Mouse (Mus musculus) G1E (cell line): Measurements from ENCODE around the gene Nup107. TPM values are rescaled to one million over a fixed set of nuclear protein-coding genes. Genes with fewer than 3 reads are reported as not detected.

ENCODE experiments used
- ATAC-seq: 2 replicates; pipeline ENCODE4 v1.8.0; 2016; ENCODE audit warnings: mild to moderate bottlenecking; ENCODE audit not compliant: insufficient number of reproducible peaks, poor library complexity, low FRiP score, severe bottlenecking; ENCODE audit errors: extremely low read depth
- DNase-seq: peaks from one replicate; pipeline ENCODE4 v3.0.0; 2012; ENCODE audit warnings: low spot score
- H3K27me3 ChIP-seq: 2 replicates; pipeline ENCODE4 v1.6.1; 2012; ENCODE audit warnings: mild to moderate bottlenecking, low read length, inconsistent platforms; ENCODE audit not compliant: insufficient read depth
- H3K36me3 ChIP-seq: replicated peaks from 2 replicates; pipeline ENCODE3; 2012; ENCODE audit warnings: mild to moderate bottlenecking, inconsistent platforms
- H3K4me1 ChIP-seq: 2 replicates; pipeline ENCODE4 v1.6.1; 2012; ENCODE audit warnings: low read depth, low read length, inconsistent platforms, mixed read lengths; ENCODE audit not compliant: insufficient read depth
- H3K4me3 ChIP-seq: 2 replicates; pipeline ENCODE4 v1.5.1; 2012; ENCODE audit warnings: low read depth, mild to moderate bottlenecking, inconsistent platforms, low read length, moderate library complexity, mixed read lengths
- H3K9me3 ChIP-seq: replicated peaks from 2 replicates; pipeline ENCODE4 v1.6.1; 2012; ENCODE audit warnings: inconsistent platforms
- CTCF ChIP-seq: IDR thresholded peaks from 2 replicates; pipeline ENCODE4 v1.5.1; 2012; ENCODE audit warnings: low read depth, low read length, inconsistent platforms, mixed read lengths
- GATA1 ChIP-seq: IDR thresholded peaks from 2 replicates; pipeline ENCODE4 v1.6.1; 2012; ENCODE audit warnings: borderline replicate concordance, low read length, inconsistent platforms, mixed read lengths
- GATA2 ChIP-seq: IDR thresholded peaks from 2 replicates; pipeline ENCODE4 v1.6.1; 2012; ENCODE audit warnings: low read depth, low read length, inconsistent platforms, borderline replicate concordance
- POLR2AphosphoS5 ChIP-seq: IDR thresholded peaks from 2 replicates; pipeline ENCODE4 v1.6.1; 2012; ENCODE audit warnings: low read depth, low read length, inconsistent platforms; ENCODE audit not compliant: insufficient replicate concordance
- TAL1 ChIP-seq: conservative IDR thresholded peaks from 2 replicates; pipeline ENCODE4 v1.6.1; 2012; ENCODE audit warnings: low read depth, low read length, inconsistent platforms, mixed read lengths
- polyA plus RNA-seq: library from polyadenylated mRNA; stranded (reverse); fragments of >175 nt; gene quantifications from 2 replicates; pipeline ENCODE4 v1.2.3, GENCODE M21; 2012
- total RNA-seq, 2 experiments: library from RNA; stranded (forward) in 1 of 2; stranded (reverse) in 1 of 2; fragments of 200-1000 nt in 1 of 2; fragments of >200 nt in 1 of 2; fragmentation: Nextera tagmentation in 1 of 2; gene quantifications; 2 replicates each; pipeline ENCODE4 v1.2.3; 2014 to 2017

Nup107 gene
- total and polyA plus RNA-seq, 3 experiments: 59.9 to 144 (median 130) TPM

DNA sequence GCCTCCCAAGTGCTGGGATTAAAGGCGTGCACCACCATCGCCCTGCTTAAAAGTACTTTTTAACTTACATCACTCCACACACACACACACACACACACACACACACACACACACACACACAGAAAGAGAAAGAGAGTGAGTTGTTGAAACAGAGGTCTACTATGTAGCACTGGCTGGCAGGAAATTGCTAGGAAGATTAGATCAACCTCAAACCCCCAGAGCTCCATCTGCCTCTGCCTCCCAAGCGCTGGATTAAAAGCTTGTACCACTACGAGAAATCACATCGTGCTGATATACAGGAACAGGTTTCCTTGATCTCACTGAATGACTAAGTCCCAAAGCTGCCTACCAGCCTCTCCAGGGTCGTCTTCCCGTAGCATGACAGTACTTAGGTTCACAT, 7.9 kb downstream of the Nup107 start:
- H3K4me3 ChIP-seq: no peak overlapping the region
- peaks cover 4% of the 10 kb centered on the region; the same call in 1 of the 2 replicates for H3K4me1 ChIP-seq
- ATAC-seq (no peak), DNase-seq (no peak)
- peaks cover 86% of the 10 kb centered on the region for H3K36me3 ChIP-seq
- TF ChIP-seq POLR2AphosphoS5: no peak
- TF ChIP-seq GATA2: no peak
- TF ChIP-seq TAL1: no peak
- no peak for TF ChIP-seq CTCF
- no peak for TF ChIP-seq GATA1
- H3K27me3 ChIP-seq: no peaks in the 10 kb centered on the region
- no peaks in the 10 kb centered on the region for H3K9me3 ChIP-seq

DNA sequence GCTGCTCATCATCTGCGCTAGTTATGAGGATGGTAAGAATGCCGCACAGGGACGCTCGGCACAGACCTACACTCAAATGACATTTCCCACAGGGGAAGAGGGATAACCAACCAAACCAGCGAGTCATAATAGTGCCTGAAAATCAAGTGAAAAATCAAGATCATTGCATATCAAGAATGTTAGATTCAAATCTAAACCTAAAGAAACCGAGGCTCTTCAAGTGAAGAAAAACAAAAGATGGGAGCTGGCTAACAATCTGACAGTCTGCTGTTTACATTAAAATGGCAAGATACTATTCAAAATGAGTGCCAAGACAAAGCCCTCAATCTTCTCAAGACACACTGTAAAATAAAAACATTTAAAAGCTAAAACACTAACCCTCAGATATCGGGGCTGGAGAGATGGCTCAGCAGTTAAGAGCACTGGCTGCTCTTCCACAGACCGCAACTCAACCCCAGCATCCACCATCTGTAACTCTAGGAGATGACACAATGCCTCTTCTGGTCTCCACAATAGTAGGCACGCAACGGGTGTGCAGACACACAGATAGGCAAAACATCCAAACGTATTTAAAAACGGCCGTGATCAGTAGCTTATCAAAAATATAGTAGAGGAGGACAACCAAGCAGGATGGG, 8.6 kb downstream of the Nup107 start:
- peaks cover 93% of the 10 kb centered on the region for H3K36me3 ChIP-seq

DNA sequence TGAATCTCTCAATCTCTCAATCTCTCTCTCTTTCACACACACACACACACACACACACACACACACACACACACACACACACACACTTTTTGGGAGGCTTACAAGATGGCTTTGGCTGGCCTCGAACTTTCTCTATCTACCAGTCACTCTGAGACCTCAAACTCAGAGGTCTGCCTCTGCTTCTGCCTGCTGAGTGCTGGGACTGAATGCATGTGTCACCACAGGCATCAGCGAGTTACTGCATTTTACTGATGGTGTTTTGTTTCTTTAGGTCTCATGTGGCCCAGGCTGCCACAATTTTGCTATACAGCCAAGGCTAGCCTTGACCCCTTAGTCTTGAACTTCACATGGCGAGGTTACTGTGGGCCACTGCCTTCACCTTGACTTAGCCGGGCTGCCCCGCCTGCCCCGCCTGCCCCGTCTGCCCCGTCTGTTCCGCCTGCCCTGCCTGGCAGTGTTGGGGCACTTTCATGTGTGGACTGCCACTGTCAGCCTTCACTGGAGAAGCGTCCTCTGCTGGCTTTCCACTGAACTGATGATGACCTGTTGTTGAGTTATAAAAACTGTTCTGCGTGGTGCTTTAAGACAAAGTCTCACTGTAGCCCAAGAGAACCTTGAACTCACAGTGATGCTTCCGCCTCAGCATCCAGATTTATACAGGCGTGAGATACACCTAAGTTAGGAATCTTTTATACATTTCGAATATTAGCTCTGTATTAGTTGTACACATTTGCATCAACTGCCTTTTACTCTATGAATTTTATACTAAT, 9.8 kb downstream of the Nup107 start:
- TF ChIP-seq CTCF: no peak
- TF ChIP-seq POLR2AphosphoS5: no peak
- TF ChIP-seq TAL1: no peak
- TF ChIP-seq GATA1: no peak
- TF ChIP-seq GATA2: no peak
- DNase-seq (no peak), ATAC-seq (no peak)
- no peaks in the 10 kb centered on the region for H3K27me3 ChIP-seq
- H3K36me3 ChIP-seq: peaks cover 96% of the 10 kb centered on the region
- H3K9me3 ChIP-seq: no peaks in the 10 kb centered on the region
- no peak overlapping the region for H3K4me3 ChIP-seq
- peaks cover 2% of the 10 kb centered on the region; the same call in 1 of the 2 replicates for H3K4me1 ChIP-seq

More for the DNA sequence above, 8.6 kb downstream of the Nup107 start:
- H3K4me3 ChIP-seq: no peak overlapping the region
- peaks cover 4% of the 10 kb centered on the region; the same call in 1 of the 2 replicates for H3K4me1 ChIP-seq
- no peaks in the 10 kb centered on the region for H3K9me3 ChIP-seq
- no peak for TF ChIP-seq TAL1
- no peak for TF ChIP-seq GATA1
- TF ChIP-seq POLR2AphosphoS5: no peak
- no peak for TF ChIP-seq GATA2
- TF ChIP-seq CTCF: no peak
- no peaks in the 10 kb centered on the region for H3K27me3 ChIP-seq
- ATAC-seq (no peak), DNase-seq (no peak)

DNA sequence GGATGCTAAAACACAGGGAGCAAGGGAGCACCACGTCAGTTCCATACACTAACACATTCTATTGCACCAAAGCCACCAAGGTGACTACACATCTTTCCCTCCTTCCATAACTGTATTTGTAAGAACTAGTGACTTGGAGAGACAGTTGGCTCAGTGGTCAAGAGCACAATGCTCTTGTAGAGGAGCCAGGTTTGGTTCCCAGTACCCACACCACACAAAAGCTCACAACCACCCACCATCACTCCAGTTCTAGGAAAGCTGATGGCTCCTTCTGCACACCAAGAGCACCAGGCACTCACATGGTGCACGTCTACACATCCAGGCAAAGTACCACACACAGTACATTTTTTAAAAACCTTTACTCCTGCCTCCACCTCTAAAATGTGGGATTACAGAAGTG, 10.4 kb downstream of the Nup107 start:
- Histone ChIP-seq H3K9me3 (no peaks in the 10 kb centered on the region), H3K36me3 (peaks cover 95% of the 10 kb centered on the region), H3K4me3 (no peak overlapping the region), H3K27me3 (no peaks in the 10 kb centered on the region), H3K4me1 (peaks cover 2% of the 10 kb centered on the region; the same call in 1 of the 2 replicates)
- no peak for TF ChIP-seq POLR2AphosphoS5
- no peak for TF ChIP-seq GATA2
- no peak for TF ChIP-seq CTCF
- TF ChIP-seq TAL1: no peak
- TF ChIP-seq GATA1: no peak
- ATAC-seq (no peak), DNase-seq (no peak)

DNA sequence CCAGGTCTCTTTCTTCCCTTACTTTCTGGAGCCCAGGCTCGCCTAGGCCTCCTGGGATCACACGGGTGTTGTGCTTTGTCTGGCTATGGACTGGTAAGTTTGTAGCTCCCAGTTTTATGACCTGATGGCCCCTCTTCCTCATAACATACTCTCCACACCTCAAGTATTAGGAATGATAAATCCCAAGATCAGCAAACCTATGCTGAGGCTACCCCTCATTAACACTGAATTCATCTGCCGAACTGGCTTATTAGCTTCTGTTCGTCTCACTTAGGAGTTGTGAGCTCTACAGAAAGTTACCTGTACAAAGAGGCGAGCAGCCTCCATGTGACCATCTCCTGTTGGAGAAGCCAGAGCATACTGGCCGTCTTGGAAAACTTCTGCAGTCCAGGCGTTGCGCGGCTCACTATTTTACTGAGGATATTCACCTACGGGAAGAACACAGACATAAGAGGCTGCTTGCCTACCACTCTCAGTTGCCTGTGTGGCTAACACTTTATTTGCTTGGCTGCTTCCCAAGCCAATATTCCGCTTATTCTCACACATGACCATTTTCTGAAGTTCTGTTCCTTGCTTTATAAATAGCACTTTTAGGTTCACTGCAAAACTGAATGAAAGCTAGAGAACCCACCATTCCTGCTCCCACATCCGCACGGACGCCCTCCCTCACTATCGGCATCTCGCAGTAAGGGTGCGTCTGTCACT, 11.3 kb downstream of the Nup107 start:
- H3K9me3 ChIP-seq: no peaks in the 10 kb centered on the region
- no peak for ATAC-seq
- peaks cover 5% of the 10 kb centered on the region; the same call in 1 of the 2 replicates for H3K4me1 ChIP-seq
- H3K4me3 ChIP-seq: no peak overlapping the region
- peaks cover 95% of the 10 kb centered on the region for H3K36me3 ChIP-seq
- no peak for DNase-seq
- H3K27me3 ChIP-seq: no peaks in the 10 kb centered on the region
- no peak for TF ChIP-seq CTCF
- TF ChIP-seq GATA1: no peak
- TF ChIP-seq POLR2AphosphoS5: no peak
- TF ChIP-seq GATA2: no peak
- TF ChIP-seq TAL1: no peak

DNA sequence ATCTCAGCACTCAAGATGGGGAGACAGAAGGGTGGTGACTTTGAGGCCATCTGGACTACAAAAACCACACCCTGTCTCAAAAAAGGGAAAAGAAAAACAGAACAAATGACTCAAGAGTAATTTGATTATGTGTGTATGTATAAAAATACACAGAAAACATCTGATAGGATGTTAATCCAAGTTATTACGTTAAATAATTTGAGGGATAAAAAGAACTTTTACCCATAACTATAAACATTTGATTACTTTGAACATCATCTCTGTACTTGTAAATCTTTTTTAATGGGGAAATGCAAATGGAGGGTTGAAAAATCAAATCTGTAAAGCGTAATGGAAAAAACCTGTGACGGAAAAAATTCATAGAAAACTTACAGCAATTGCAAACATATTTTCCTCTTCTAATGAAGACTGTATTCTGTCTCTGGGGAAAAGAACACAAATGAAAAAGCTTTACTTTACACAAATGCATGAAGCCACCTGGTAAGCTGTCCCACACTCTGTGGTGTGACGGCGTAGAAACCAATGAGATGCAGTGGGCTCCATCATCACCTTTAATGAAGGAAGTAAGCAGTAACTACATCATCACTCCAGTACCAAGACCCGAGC, 12.1 kb downstream of the Nup107 start:
- ATAC-seq (no peak), DNase-seq (no peak)
- Histone ChIP-seq H3K4me3 (no peak overlapping the region), H3K4me1 (peaks cover 7% of the 10 kb centered on the region; the same call in 1 of the 2 replicates), H3K27me3 (no peaks in the 10 kb centered on the region), H3K36me3 (peaks cover 95% of the 10 kb centered on the region), H3K9me3 (no peaks in the 10 kb centered on the region)
- TF ChIP-seq POLR2AphosphoS5: no peak
- no peak for TF ChIP-seq CTCF
- no peak for TF ChIP-seq GATA2
- no peak for TF ChIP-seq GATA1
- TF ChIP-seq TAL1: no peak
